Mouse (Mus musculus): ENCODE data around the gene Nckap5l. TPM values are rescaled to one million over a fixed set of nuclear protein-coding genes. Genes with fewer than 3 reads are reported as not detected.
A peak's percentile ranks its signal among the peaks of the same experiment; 100 is the strongest.
"Not testable (repeated sequence)": the region's sequence is repeated elsewhere in the genome, so short reads cannot be mapped to it uniquely, and the experiment has no call there.

Nckap5l gene
- total and polyA plus RNA-seq, 2 experiments from 2014 or later, result 10.3 to 17.6 TPM

DNA sequence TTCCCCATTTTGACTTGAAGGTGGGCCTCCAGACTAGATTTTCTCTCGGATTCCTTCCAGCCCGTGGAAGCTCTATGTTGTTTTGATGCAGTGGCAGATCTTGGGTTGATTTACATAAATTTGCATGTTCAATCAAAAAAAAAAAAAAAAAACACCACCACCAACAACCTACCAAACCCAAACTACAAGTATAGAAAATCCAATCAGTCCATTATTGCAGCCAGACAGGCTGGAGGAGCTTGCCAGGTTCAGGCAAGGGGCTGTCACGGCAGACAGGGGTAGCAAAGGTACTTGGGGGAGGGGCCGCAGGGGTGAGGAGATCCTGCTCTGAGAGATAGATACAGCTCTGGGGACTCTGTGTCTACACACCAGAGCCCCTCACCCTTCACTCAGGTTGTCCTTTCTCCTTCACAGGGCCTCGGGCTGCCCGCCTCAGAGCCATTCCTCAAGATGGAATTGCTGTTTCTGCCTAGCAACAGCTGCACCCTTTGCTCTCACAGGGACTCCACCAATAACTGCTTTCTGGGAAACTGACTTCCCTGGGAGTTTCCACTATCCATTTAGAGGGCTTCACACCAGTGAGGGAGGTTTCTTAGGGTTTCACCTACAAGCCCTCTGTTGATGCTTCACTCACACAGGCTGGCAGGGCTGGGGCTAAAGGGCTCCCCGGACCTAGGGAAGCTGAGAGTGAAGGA is 2.8 kb downstream of the Nckap5l start:
- no peak overlapping the region for H3K4me2 ChIP-seq (ENCODE audit: low read depth)
- H3K27ac ChIP-seq (ENCODE audit: low read depth, low read length), result 0 out of 2 replicates have a peak overlapping the region, but pooled peaks have one; percentile 15
- ATAC-seq (no peak), DNase-seq (no peak)
- H3K4me3 ChIP-seq (ENCODE audit: low read depth, low read length), result no peak overlapping the region
- peaks cover 19% of the 10 kb centered on the region for H3K4me1 ChIP-seq (ENCODE audit: insufficient read depth)
- 48% methylated on average over 7 of the region's 7 CpGs for WGBS
- TF ChIP-seq CTCF (IDR thresholded peaks at IDR 0.05; ENCODE audit: low read depth), result no peak
- no peak overlapping the region for H3K9ac ChIP-seq
- H3K36me3 ChIP-seq (ENCODE audit: insufficient read depth), result peaks cover 6% of the 10 kb centered on the region; the same call in 1 of the 2 replicates
- H3K9me3 ChIP-seq (ENCODE audit: low read length), result no peaks in the 10 kb centered on the region
- H3K27me3 ChIP-seq (ENCODE audit: insufficient read depth, low read length), result no peaks in the 10 kb centered on the region

DNA sequence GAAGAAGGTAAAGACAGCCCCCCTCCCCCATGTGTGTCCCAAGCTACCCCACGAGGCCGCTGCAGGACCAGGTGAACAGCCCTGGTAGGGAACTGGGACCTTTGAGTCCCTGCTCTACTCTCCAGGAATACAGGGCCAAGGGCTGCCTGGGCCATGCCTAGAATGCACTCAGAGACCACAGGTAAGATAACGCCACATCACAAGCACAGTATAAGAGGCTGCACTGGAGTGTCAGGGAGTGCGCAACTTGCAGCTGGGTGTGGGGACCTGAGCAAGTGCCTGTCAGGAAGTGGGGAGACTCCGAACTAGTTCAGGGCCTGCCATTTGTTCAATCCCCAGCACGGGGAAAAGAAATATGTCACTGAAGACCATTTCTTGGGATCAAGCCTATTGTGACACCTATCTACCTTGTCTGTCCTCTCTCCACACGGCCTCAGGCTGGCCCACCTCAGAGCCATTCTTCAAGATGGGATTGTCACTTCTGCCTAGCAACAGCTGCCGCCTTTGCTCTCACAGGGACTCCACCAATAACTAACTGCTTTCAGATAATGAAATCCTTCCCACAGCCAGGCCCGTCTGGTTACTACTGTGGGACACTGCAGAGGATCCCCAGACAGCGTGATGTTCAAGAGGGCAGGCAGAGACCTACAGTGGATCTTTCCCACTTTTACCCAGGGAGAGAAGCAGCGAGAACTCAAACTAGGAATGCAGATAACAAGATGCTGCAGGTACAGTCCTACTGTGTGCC is 4.2 kb downstream of the Nckap5l start:
- Histone ChIP-seq H3K9ac (no peak overlapping the region), H3K4me2 (ENCODE audit: low read depth) (no peak overlapping the region), H3K4me3 (ENCODE audit: low read depth, low read length) (no peak overlapping the region), H3K27me3 (ENCODE audit: insufficient read depth, low read length) (no peaks in the 10 kb centered on the region), H3K27ac (ENCODE audit: low read depth, low read length) (no peak overlapping the region), H3K36me3 (ENCODE audit: insufficient read depth) (peaks cover 6% of the 10 kb centered on the region; the same call in 1 of the 2 replicates), H3K4me1 (ENCODE audit: insufficient read depth) (peaks cover 16% of the 10 kb centered on the region), H3K9me3 (ENCODE audit: low read length) (no peaks in the 10 kb centered on the region)
- DNase-seq (no peak), ATAC-seq (no peak)
- WGBS, result 78% methylated on average over 11 of the region's 11 CpGs
- no peak for TF ChIP-seq CTCF (IDR thresholded peaks at IDR 0.05; ENCODE audit: low read depth)

DNA sequence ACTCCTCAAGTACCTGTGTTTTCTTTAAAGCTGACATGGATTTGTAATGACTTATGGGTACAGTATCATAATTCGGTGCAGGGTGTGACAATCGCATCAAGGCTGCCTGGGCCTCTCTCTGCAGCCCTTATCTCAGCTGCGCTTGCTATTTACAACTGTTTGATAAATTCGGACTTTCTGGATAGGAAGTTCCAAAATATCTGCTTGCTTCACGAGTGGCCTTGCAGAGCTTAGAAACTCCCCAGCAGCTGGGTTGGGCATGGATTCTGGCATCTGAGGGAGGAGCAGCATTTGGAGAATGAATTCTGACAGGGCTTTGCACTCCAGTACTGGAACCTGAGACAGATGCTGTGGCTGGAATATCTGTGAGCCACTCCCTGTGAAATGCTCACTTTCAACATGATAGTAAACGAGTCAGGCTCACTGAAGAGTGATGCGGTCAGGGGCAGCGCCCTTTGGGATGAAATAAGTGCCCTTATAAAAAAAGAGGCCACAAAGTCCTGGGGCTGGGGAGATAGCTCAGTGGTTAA is 7.7 kb downstream of the Nckap5l start:
- TF ChIP-seq CTCF (IDR thresholded peaks at IDR 0.05; ENCODE audit: low read depth), result no peak

DNA sequence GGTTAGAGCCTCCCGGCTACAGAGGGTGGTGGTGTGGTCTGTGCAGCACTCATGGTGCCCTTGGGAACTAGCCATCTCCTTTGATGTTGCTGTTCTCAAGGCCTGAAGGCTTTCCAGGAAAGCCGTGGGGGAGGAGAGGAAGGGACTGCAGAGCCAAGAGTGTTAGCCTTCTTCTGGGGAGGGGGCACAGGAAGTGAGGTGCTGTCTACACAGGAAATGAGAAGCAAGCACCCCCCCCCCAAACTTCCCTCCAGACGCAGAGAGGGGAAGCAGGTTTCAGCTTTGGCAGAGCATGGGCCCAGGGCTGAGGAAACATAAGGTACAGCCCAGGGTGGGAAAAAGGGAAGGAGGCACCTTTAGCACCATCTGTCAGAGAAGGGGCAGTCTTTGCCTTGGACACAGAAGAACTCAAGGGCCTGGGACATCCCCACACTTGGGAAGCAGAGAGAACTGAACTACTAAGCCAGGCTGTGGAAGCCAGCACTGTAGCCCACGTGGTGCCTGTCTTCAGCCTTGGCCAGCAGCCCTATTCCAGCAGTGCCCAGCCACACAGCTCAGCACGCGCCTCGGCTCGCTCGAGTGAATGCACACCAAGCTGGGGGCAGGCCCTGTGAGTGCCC is 8.3 kb downstream of the Nckap5l start:
- Histone ChIP-seq H3K4me3 (ENCODE audit: low read depth, low read length) (no peak overlapping the region), H3K4me2 (ENCODE audit: low read depth) (no peak overlapping the region), H3K27me3 (ENCODE audit: insufficient read depth, low read length) (no peaks in the 10 kb centered on the region), H3K27ac (ENCODE audit: low read depth, low read length) (peak overlapping the region; percentile 45), H3K36me3 (ENCODE audit: insufficient read depth) (peaks cover 6% of the 10 kb centered on the region; the same call in 1 of the 2 replicates), H3K9ac (no peak overlapping the region), H3K9me3 (ENCODE audit: low read length) (no peaks in the 10 kb centered on the region), H3K4me1 (ENCODE audit: insufficient read depth) (no peaks in the 10 kb centered on the region)
- peak; percentile 81 for ATAC-seq
- DNase-seq, result peak; percentile 22
- TF ChIP-seq CTCF (IDR thresholded peaks at IDR 0.05; ENCODE audit: low read depth), result no peak
- WGBS, result 41% methylated on average over 9 of the region's 9 CpGs

More for the DNA sequence above, 7.7 kb downstream of the Nckap5l start:
- DNase-seq, result no peak
- ATAC-seq, result no peak
- 90% methylated on average over 8 of the region's 8 CpGs for WGBS
- Histone ChIP-seq H3K9me3 (ENCODE audit: low read length) (no peaks in the 10 kb centered on the region), H3K27ac (ENCODE audit: low read depth, low read length) (no peak overlapping the region), H3K36me3 (ENCODE audit: insufficient read depth) (peaks cover 6% of the 10 kb centered on the region; the same call in 1 of the 2 replicates), H3K4me2 (ENCODE audit: low read depth) (no peak overlapping the region), H3K9ac (no peak overlapping the region), H3K27me3 (ENCODE audit: insufficient read depth, low read length) (no peaks in the 10 kb centered on the region), H3K4me1 (ENCODE audit: insufficient read depth) (0 out of 2 replicates have a peak, but pooled peaks cover under 1% of the 10 kb centered on the region), H3K4me3 (ENCODE audit: low read depth, low read length) (no peak overlapping the region)

DNA sequence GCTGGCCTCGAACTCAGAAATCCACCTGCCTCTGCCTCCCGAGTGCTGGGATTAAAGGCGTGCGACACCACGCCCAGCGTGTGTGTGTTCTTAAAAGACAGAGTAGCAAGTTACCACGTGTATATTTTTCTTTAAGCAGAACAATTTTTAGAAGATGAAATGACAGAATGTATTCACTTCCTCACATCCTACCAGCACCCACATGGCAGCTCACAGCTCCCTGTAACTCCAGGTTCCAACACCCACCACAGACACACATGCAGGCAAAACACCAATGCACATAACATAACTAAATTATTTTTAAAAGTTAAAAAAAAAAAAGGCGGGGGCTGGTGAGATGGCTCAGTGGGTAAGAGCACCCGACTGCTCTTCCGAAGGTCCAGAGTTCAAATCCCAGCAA is 11.4 kb downstream of the Nckap5l start:
- not testable (repeated sequence) for H3K4me2 ChIP-seq (ENCODE audit: low read depth); H3K4me3 ChIP-seq (ENCODE audit: low read depth, low read length); H3K27me3 ChIP-seq (ENCODE audit: insufficient read depth, low read length); H3K9ac ChIP-seq; H3K9me3 ChIP-seq (ENCODE audit: low read length); H3K36me3 ChIP-seq (ENCODE audit: insufficient read depth); H3K4me1 ChIP-seq (ENCODE audit: insufficient read depth); H3K27ac ChIP-seq (ENCODE audit: low read depth, low read length); DNase-seq; ATAC-seq
- WGBS, result 90% methylated on average over 10 of the region's 10 CpGs

DNA sequence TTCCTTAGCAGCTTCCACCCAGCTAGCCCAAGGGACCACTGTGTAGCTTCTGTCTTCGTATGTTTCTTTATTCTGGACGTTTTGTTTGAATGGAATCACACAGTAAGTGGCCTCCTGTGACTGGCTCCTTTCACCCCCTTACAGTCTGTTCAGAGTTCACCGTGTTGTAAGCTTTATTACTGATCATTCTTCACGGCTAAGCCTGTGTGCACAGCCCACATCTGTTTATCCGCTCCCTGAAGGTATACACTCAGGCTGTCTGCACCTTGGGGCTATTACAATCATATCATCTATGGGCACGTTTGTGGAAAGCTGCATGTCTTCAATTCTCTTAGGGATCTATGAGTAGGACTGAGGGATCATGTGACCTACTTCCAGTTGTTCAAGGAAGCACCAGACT is 12.0 kb downstream of the Nckap5l start:
- H3K4me1 ChIP-seq (ENCODE audit: insufficient read depth), result no peaks in the 10 kb centered on the region
- no peaks in the 10 kb centered on the region for H3K27me3 ChIP-seq (ENCODE audit: insufficient read depth, low read length)
- DNase-seq (no peak), ATAC-seq (no peak)
- no peak overlapping the region for H3K4me2 ChIP-seq (ENCODE audit: low read depth)
- no peaks in the 10 kb centered on the region for H3K9me3 ChIP-seq (ENCODE audit: low read length)
- no peak overlapping the region for H3K4me3 ChIP-seq (ENCODE audit: low read depth, low read length)
- H3K27ac ChIP-seq (ENCODE audit: low read depth, low read length), result no peak overlapping the region
- TF ChIP-seq CTCF (IDR thresholded peaks at IDR 0.05; ENCODE audit: low read depth), result no peak
- peaks cover 5% of the 10 kb centered on the region; the same call in 1 of the 2 replicates for H3K36me3 ChIP-seq (ENCODE audit: insufficient read depth)
- 53% methylated on average over 6 of the region's 6 CpGs for WGBS
- no peak overlapping the region for H3K9ac ChIP-seq

Data from forebrain, postnatal 0 days (tissue).